ENCODE assay signal across 9 mouse cellular contexts in genomic region chr2:74655821-74656631, GRCm38 (mm10). TPM values are rescaled to one million over a fixed set of nuclear protein-coding genes. Genes with fewer than 3 reads are reported as not detected.
DNase-seq lines count a peak whose midpoint lies in the region; ATAC-seq and TF ChIP-seq lines count a peak whose summit lies in the region.
"Had no signal": no experiment of that assay in that cellular context is flagged by ENCODE, and none has a peak within 500 bp of the region (broad histone marks: within the 10 kb centered on the region; RNA-seq: fewer than 3 reads in every experiment).

No protein-coding gene starts in this region.

- peak overlapping the region; percentile 42; the same call in 1 of the 2 replicates for H3K27ac ChIP-seq in hindbrain, embryonic 11.5 days (ENCODE audit: low read depth, low read length)
- no peak overlapping the region for H3K27ac ChIP-seq in testis, adult 2 months (ENCODE audit: control insufficient read depth, insufficient read depth, low read depth, low read length)
- H3K27ac ChIP-seq: macrophage had no signal

- peak overlapping the region; percentile 42 for H3K4me2 ChIP-seq in hindbrain, embryonic 11.5 days (replicated peaks; ENCODE audit: low read depth, low read length)

- no peak for TF ChIP-seq CTCF in testis, adult 2 months (IDR thresholded peaks at IDR 0.05; ENCODE audit: control insufficient read depth, insufficient read depth, insufficient replicate concordance, low read depth, low read length)

- WGBS in hindbrain, embryonic 11.5 days, result under 1% methylated on average over 55 of the region's 69 CpGs

- H3K36me3 ChIP-seq in hindbrain, embryonic 11.5 days (ENCODE audit: control insufficient read depth, insufficient read depth, low read length), result no peaks in the 10 kb centered on the region
- no peaks in the 10 kb centered on the region for H3K36me3 ChIP-seq in megakaryocyte, embryonic 14.5 days (replicated peaks; ENCODE audit: low read length)
- H3K36me3 ChIP-seq in testis, adult 2 months (ENCODE audit: control insufficient read depth, insufficient read depth, low read length), result no peaks in the 10 kb centered on the region

- peak; percentile 38 for DNase-seq in kidney, adult 18-20 months
- no peak for DNase-seq in kidney, adult 11 months
- peak; percentile 80 for DNase-seq in hindbrain, embryonic 11.5 days (ENCODE audit: low spot score)
- no peak for DNase-seq in gastrocnemius, postnatal 25 days
- no peak for DNase-seq in frontal cortex, postnatal 10 days (ENCODE audit: low spot score in 2 of 2)

- peaks cover 83% of the 10 kb centered on the region for H3K27me3 ChIP-seq in hindbrain, embryonic 11.5 days (ENCODE audit: control insufficient read depth, insufficient read depth, low read length)
- peaks cover 94% of the 10 kb centered on the region for H3K27me3 ChIP-seq in megakaryocyte, embryonic 14.5 days (replicated peaks)
- H3K27me3 ChIP-seq in testis, adult 2 months (ENCODE audit: control insufficient read depth, insufficient read depth, low read length), result peaks cover 15% of the 10 kb centered on the region

- peak overlapping the region; percentile 44 for H3K9ac ChIP-seq in hindbrain, embryonic 11.5 days (ENCODE audit: low read depth, low read length)

- ATAC-seq in activated CD4-positive, CD25-positive, alpha-beta regulatory T cell, adult 4 months, result peak; percentile 41
- ATAC-seq in hindbrain, embryonic 11.5 days (ENCODE audit: low FRiP score), result no peak

- no peak for TF ChIP-seq POLR2A in testis, adult 2 months (IDR thresholded peaks at IDR 0.05; ENCODE audit: control insufficient read depth, low read depth, low read length)

- H3K4me3 ChIP-seq in hindbrain, embryonic 11.5 days (ENCODE audit: low read depth, low read length), result peak overlapping the region; percentile 35
- H3K4me3 ChIP-seq in megakaryocyte, embryonic 14.5 days (replicated peaks), result peak overlapping the region; percentile 88
- peak overlapping the region; percentile 67 for H3K4me3 ChIP-seq in testis, adult 2 months (ENCODE audit: control insufficient read depth, low read depth, low read length)

- H3K9me3 ChIP-seq in hindbrain, embryonic 11.5 days (ENCODE audit: control insufficient read depth, low read length), result no peaks in the 10 kb centered on the region
- peaks cover 8% of the 10 kb centered on the region; the same call in 1 of the 2 replicates for H3K9me3 ChIP-seq in megakaryocyte, embryonic 14.5 days

- H3K4me1 ChIP-seq in hindbrain, embryonic 11.5 days (replicated peaks; ENCODE audit: control insufficient read depth, insufficient read depth, low read length), result peaks cover 5% of the 10 kb centered on the region; the same call in 1 of the 2 replicates
- H3K4me1 ChIP-seq in megakaryocyte, embryonic 14.5 days, result peaks cover 50% of the 10 kb centered on the region
- peaks cover 12% of the 10 kb centered on the region for H3K4me1 ChIP-seq in testis, adult 2 months (ENCODE audit: control insufficient read depth, insufficient read depth, low read length)

RNA-seq across cellular contexts. Expression of gene Evx2, which starts 3.3 kb away (rescaled TPM):
- polyA plus RNA-seq in activated CD4-positive, CD25-positive, alpha-beta regulatory T cell, adult 4 months (2017; shearing (Covaris generic)), result not detected
- polyA plus RNA-seq in hindbrain, embryonic 11.5 days (2014; fragmentation: Nextera tagmentation; extraction: Ambion mirVana), result 1.6 and 2.4 TPM in 2 replicates
- not detected in 2 replicates for polyA plus RNA-seq in megakaryocyte, embryonic 14.5 days (2012; ENCODE audit: insufficient read depth, low replicate concordance)
- polyA plus RNA-seq in testis, adult 2 months (2012; rRNA removed), result 0.02 TPM in 2 replicates
- under 1 TPM in 1 of 2 experiments, not detected in 1; 0.08 TPM for total RNA-seq in gastrocnemius, postnatal 25 days (2021)
- polyA plus RNA-seq: macrophage had no signal

RNA-seq across cellular contexts. Expression of gene Hoxd13, which starts 12.1 kb away (rescaled TPM):
- polyA plus RNA-seq in activated CD4-positive, CD25-positive, alpha-beta regulatory T cell, adult 4 months (2017; shearing (Covaris generic)), result not detected
- polyA plus RNA-seq in hindbrain, embryonic 11.5 days (2014; fragmentation: Nextera tagmentation; extraction: Ambion mirVana), result 0.15 TPM in 1 of 2 replicates, not detected in the other
- polyA plus RNA-seq in megakaryocyte, embryonic 14.5 days (2012; ENCODE audit: insufficient read depth, low replicate concordance), result not detected in 2 replicates
- polyA plus RNA-seq in testis, adult 2 months (2012; rRNA removed), result 0.11 TPM in 1 of 2 replicates, not detected in the other
- not detected for total RNA-seq in gastrocnemius, postnatal 25 days (2021)
- polyA plus RNA-seq: macrophage had no signal

RNA-seq across cellular contexts. Expression of gene Hoxd12, which starts 18.8 kb away (rescaled TPM):
- not detected for polyA plus RNA-seq in activated CD4-positive, CD25-positive, alpha-beta regulatory T cell, adult 4 months (2017; shearing (Covaris generic))
- not detected in 2 replicates for polyA plus RNA-seq in hindbrain, embryonic 11.5 days (2014; fragmentation: Nextera tagmentation; extraction: Ambion mirVana)
- not detected in 2 replicates for polyA plus RNA-seq in megakaryocyte, embryonic 14.5 days (2012; ENCODE audit: insufficient read depth, low replicate concordance)
- 0.05 TPM in 1 of 2 replicates, not detected in the other for polyA plus RNA-seq in testis, adult 2 months (2012; rRNA removed)
- total RNA-seq in gastrocnemius, postnatal 25 days (2021), result not detected
- polyA plus RNA-seq: macrophage had no signal

RNA-seq across cellular contexts. Expression of gene Hoxd11, which starts 23.3 kb away (rescaled TPM):
- polyA plus RNA-seq in activated CD4-positive, CD25-positive, alpha-beta regulatory T cell, adult 4 months (2017; shearing (Covaris generic)), result not detected
- polyA plus RNA-seq in hindbrain, embryonic 11.5 days (2014; fragmentation: Nextera tagmentation; extraction: Ambion mirVana), result not detected in 2 replicates
- not detected in 2 replicates for polyA plus RNA-seq in megakaryocyte, embryonic 14.5 days (2012; ENCODE audit: insufficient read depth, low replicate concordance)
- 0.23 TPM in 1 of 2 replicates, not detected in the other for polyA plus RNA-seq in testis, adult 2 months (2012; rRNA removed)
- total RNA-seq in gastrocnemius, postnatal 25 days (2021), result under 1 TPM in 1 of 2 experiments, not detected in 1; 0.26 TPM
- polyA plus RNA-seq: macrophage had no signal

RNA-seq across cellular contexts. Expression of gene Hoxd10, which starts 35.7 kb away (rescaled TPM):
- not detected for polyA plus RNA-seq in activated CD4-positive, CD25-positive, alpha-beta regulatory T cell, adult 4 months (2017; shearing (Covaris generic))
- 0.13 TPM in 1 of 2 replicates, not detected in the other for polyA plus RNA-seq in hindbrain, embryonic 11.5 days (2014; fragmentation: Nextera tagmentation; extraction: Ambion mirVana)
- polyA plus RNA-seq in megakaryocyte, embryonic 14.5 days (2012; ENCODE audit: insufficient read depth, low replicate concordance), result not detected in 2 replicates
- 0.73 and 0.81 TPM in 2 replicates for polyA plus RNA-seq in testis, adult 2 months (2012; rRNA removed)
- total RNA-seq in gastrocnemius, postnatal 25 days (2021), result 1 to 10 TPM; 1.5 to 4.5 TPM
- polyA plus RNA-seq: macrophage had no signal

Comparison
In these comparisons a context has a peak if more than half of its experiments do, and no peak if none do; other contexts are left out.
1. DNase-seq: peak in kidney, adult 18-20 months (single experiment) and hindbrain, embryonic 11.5 days (single experiment); none in kidney, adult 11 months (single experiment), gastrocnemius, postnatal 25 days (single experiment) and frontal cortex, postnatal 10 days (0 of 2).
2. H3K4me3 ChIP-seq: peak in every context shown above with its lines; median percentile 88 in megakaryocyte, embryonic 14.5 days; 67 in testis, adult 2 months; 35 in hindbrain, embryonic 11.5 days.